Mouse (Mus musculus) forebrain, postnatal 0 days (tissue): Measurements from ENCODE around the gene Gm8232. TPM values are rescaled to one million over a fixed set of nuclear protein-coding genes. Genes with fewer than 3 reads are reported as not detected.
"Not testable (repeated sequence)": the region's sequence is repeated elsewhere in the genome, so short reads cannot be mapped to it uniquely, and the experiment has no call there.

ENCODE experiments used
- ATAC-seq: fragments of 200-750 bp; cut with Nextera tagmentation; 2 replicates; pipeline ENCODE4 v1.8.0; 2017; ENCODE audit warnings: mild to moderate bottlenecking, moderate library complexity
- DNase-seq: peaks from one replicate; pipeline ENCODE4 v3.0.0-alpha.2; 2015
- H3K27ac ChIP-seq: fragments of 300-500 bp; sonication (generic); 2 replicates; pipeline ENCODE4 v1.5.1; 2014; ENCODE audit warnings: low read depth, mild to moderate bottlenecking, antibody characterized with exemption, low read length, moderate library complexity, mixed read lengths
- H3K27me3 ChIP-seq: fragments of 300-500 bp; sonication (generic); 2 replicates; pipeline ENCODE4 v1.6.1; 2014; ENCODE audit warnings: mild to moderate bottlenecking, low read length, mixed read lengths; ENCODE audit not compliant: insufficient read depth
- H3K36me3 ChIP-seq: fragments of 300-500 bp; sonication (generic); 2 replicates; pipeline ENCODE4 v1.6.1; 2014; ENCODE audit warnings: mild to moderate bottlenecking, moderate library complexity; ENCODE audit not compliant: insufficient read depth
- H3K4me1 ChIP-seq: fragments of 300-500 bp; sonication (generic); 2 replicates; pipeline ENCODE4 v1.6.1; 2014; ENCODE audit warnings: antibody characterized with exemption; ENCODE audit not compliant: insufficient read depth
- H3K4me2 ChIP-seq: fragments of 300-500 bp; sonication (generic); 2 replicates; pipeline ENCODE4 v1.6.1; 2014; ENCODE audit warnings: low read depth, mild to moderate bottlenecking, moderate library complexity
- H3K4me3 ChIP-seq: fragments of 300-500 bp; sonication (generic); 2 replicates; pipeline ENCODE4 v1.5.1; 2014; ENCODE audit warnings: low read depth, low read length, mixed read lengths
- H3K9ac ChIP-seq: fragments of 300-500 bp; sonication (generic); 2 replicates; pipeline ENCODE4 v1.6.1; 2014; ENCODE audit warnings: mild to moderate bottlenecking
- H3K9me3 ChIP-seq: fragments of 300-500 bp; sonication (generic); 2 replicates; pipeline ENCODE4 v1.6.1; 2016; ENCODE audit warnings: low read length
- WGBS: fragments of 180-500 bp; shearing (Covaris S2); extraction: QIAGEN DNeasy Blood & Tissue Kit; methylation state at CpG from one replicate; pipeline ENCODE4 v1.1.7; 2014; 5-methylcytosine and 5-hydroxymethylcytosine counted together
- polyA plus RNA-seq: library from polyadenylated mRNA; unstranded; fragments of >200 nt; fragmentation: Nextera tagmentation; extraction: Ambion mirVana; gene quantifications from 2 replicates; pipeline ENCODE4 v1.2.1, GENCODE M21; 2015
- total RNA-seq: library from RNA; depleted of rRNA; stranded (reverse); fragments of >200 nt; gene quantifications from 2 replicates; pipeline ENCODE4 v1.2.3, GENCODE M21; 2014; rRNA removed

Gm8232 gene
- not detected in 2 replicates for total RNA-seq
- polyA plus RNA-seq: not detected in 2 replicates

DNA sequence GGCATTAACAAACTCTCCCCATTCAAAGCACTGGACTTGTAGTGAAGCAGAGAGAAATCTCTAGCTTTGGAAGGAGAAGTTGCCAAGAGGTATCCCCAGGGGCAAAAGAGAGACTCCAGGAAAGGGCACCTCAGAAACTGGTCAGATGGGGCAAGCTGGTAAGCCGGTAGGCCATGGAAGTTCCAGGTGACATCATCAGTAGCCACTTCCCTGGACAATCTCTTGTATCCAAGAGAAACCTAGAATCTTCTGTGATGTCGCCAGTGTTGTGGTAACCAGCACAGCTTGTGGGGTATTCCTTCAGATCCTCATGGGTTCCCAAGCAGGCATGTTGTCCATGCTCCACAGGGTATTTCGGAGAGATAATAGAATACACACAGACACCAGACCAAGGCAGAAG is at the start of gene Gm8232:
TSS of gene Gm8232 (plus strand) at position 301 of the 400 bp plus-strand sequence.
- not testable (repeated sequence) for ATAC-seq, H3K9me3 ChIP-seq, H3K27ac ChIP-seq, H3K4me2 ChIP-seq, H3K4me3 ChIP-seq, H3K27me3 ChIP-seq, DNase-seq, H3K9ac ChIP-seq, H3K36me3 ChIP-seq, H3K4me1 ChIP-seq
- WGBS: 89% methylated on average over 2 of the region's 3 CpGs

DNA sequence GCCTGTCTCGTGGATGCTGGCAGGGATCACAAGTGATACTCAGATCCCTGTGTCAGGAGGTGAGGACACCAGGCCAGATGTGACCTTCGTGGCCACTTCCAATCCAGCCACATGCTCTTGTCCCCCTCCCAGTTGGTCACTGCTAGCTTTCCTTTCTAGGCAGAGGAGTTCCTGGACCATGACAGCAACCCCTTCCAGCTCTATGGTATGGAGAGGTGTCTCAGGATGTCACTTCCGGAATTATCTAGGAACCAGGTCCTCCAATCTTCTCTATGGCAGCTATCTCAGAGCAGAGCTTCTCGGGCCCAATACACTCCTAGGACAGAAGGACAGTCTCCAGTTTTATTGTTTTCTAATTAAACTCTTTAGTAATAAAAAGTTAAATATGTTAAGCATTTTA is 49.2 kb upstream of the Gm8232 start:
- WGBS: 74% methylated on average over 4 of the region's 4 CpGs
- not testable (repeated sequence) for H3K27me3 ChIP-seq, H3K36me3 ChIP-seq, H3K4me1 ChIP-seq, H3K27ac ChIP-seq, H3K9me3 ChIP-seq, H3K9ac ChIP-seq, DNase-seq, ATAC-seq, H3K4me3 ChIP-seq, H3K4me2 ChIP-seq

DNA sequence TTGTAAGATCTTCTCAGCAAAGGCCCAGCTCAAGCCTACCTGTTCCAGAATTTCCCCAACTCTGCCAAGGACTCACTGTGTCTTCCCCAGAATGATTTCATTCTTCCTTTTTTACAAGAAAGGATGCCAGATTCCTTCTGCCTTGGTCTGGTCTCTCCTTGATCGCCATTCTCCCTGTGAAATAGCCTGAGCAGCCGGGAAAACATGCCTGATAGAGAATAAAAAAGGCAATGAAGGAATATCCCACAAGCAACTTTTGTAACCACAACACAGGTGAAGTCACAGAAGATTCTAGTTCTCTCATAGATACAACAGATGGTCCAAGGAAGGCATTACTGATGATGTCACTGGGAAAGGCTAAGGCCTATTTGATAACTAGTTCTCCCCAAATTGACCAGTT is 22.8 kb upstream of the Gm8232 start, which contains the start of gene Gm3371:
TSS of gene Gm3371 (minus strand) at position 101 of the 400 bp plus-strand sequence.
- not testable (repeated sequence) for H3K36me3 ChIP-seq, ATAC-seq, DNase-seq, H3K27me3 ChIP-seq, H3K27ac ChIP-seq, H3K9me3 ChIP-seq, H3K4me3 ChIP-seq, H3K9ac ChIP-seq, H3K4me1 ChIP-seq, H3K4me2 ChIP-seq
- no CpG with 5 or more reads among the region's 2 CpGs for WGBS

Other genes starting within 250 kb of the Gm8232 start
- not detected in 2 replicates for gene Gm8212, start 236.0 kb upstream of the Gm8232 start, total RNA-seq
- gene Gm8212, start 236.0 kb upstream of the Gm8232 start, polyA plus RNA-seq: not detected in 2 replicates
- gene 4930503E14Rik, start 220.4 kb upstream of the Gm8232 start, total RNA-seq: not detected in 2 replicates
- not detected in 2 replicates for gene 4930503E14Rik, start 220.4 kb upstream of the Gm8232 start, polyA plus RNA-seq
- not detected in 2 replicates for gene Gm8220, start 148.1 kb upstream of the Gm8232 start, total RNA-seq
- not detected in 2 replicates for gene Gm8220, start 148.1 kb upstream of the Gm8232 start, polyA plus RNA-seq
- not detected in 2 replicates for gene Gm5930, start 95.1 kb upstream of the Gm8232 start, total RNA-seq
- gene Gm5930, start 95.1 kb upstream of the Gm8232 start, polyA plus RNA-seq: not detected in 2 replicates
- gene Gm8229, start 68.3 kb upstream of the Gm8232 start, total RNA-seq: not detected in 2 replicates
- gene Gm8229, start 68.3 kb upstream of the Gm8232 start, polyA plus RNA-seq: not detected in 2 replicates
- not detected in 2 replicates for gene Gm3371, start 22.9 kb upstream of the Gm8232 start, total RNA-seq
- gene Gm3371, start 22.9 kb upstream of the Gm8232 start, polyA plus RNA-seq: not detected in 2 replicates
- not detected in 2 replicates for gene BC061237, start 58.8 kb downstream of the Gm8232 start, total RNA-seq
- not detected in 2 replicates for gene BC061237, start 58.8 kb downstream of the Gm8232 start, polyA plus RNA-seq
- gene Gm17093, start 84.6 kb downstream of the Gm8232 start, total RNA-seq: not detected in 2 replicates
- not detected in 2 replicates for gene Gm17093, start 84.6 kb downstream of the Gm8232 start, polyA plus RNA-seq
- gene Gm8247, start 149.5 kb downstream of the Gm8232 start, total RNA-seq: not detected in 2 replicates
- not detected in 2 replicates for gene Gm8247, start 149.5 kb downstream of the Gm8232 start, polyA plus RNA-seq
- gene Gm5624, start 194.3 kb downstream of the Gm8232 start, total RNA-seq: 0.31 TPM in 1 of 2 replicates, not detected in the other
- not detected in 2 replicates for gene Gm5624, start 194.3 kb downstream of the Gm8232 start, polyA plus RNA-seq